Mouse (Mus musculus): ENCODE measurements around the gene Csl.

Csl gene

GRCm38 (mm10) chr10:99759558-99759957 is at the start of gene Csl:
Csl (minus strand) TSS chr10:99759658.
- DNase-seq (ENCODE audit: low spot score) = no peak

DNA sequence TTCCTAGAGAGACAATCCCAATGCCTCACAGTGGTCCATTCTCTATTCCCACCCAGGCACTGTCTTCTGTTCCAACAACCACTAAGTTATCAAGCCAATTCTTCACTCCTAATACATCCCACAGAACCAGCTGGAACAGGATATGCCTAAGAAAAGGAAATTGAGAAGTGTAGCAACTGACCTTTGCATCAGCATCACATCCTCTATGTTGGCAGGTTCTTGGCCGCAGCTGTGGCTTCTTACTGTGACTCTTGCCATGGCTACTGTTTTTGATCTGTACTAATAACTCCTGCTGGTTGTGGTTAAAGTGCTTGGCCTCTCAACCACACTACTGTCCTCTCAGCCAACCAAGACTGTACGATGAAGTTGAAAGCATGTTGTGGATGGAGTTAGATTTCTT is 30.0 kb upstream of the Csl start:
- no peak for DNase-seq (ENCODE audit: low spot score)

DNA sequence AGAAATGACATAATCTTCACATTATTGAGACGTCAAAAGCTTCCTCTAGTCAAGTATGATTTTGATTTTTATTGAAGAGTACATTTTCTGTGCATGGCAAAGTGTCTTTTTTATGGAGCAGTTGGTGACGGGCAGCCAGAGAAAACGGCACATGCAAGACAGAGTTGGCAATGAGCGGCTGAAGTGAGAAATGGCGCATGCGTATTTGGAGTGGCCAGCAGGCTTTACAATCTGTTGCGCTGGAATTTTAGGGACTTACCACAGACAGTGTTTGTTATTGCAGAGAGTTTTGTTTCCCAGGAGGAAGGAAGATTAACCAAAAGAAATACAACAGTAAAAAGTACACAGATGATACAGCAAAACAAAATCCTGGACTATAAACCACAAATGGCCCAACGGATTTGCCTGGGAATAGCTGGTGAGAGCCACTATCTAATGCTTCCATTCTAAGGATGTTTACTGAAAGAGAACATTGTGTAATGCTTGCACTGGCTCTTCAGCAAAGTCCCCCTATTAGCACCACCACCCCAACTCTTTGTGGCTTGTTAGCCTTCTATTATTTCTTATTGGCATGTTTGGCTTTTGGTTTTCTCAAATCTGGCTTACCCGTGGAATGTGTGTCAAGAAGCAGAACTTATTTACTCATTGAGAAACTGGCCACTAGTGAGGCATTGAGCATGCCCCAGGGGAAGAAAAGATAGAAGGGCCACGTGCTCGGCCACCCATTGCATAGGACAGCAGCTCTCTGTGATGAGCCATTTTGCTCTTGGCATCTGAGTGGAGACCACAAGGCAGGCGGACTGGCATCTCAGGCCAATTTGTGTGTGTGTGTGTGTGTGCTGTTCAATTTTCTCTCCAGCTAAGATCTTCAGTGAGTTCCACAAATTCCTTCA is 15.0 kb upstream of the Csl start:
- peak; percentile 7 for DNase-seq (ENCODE audit: low spot score)

DNA sequence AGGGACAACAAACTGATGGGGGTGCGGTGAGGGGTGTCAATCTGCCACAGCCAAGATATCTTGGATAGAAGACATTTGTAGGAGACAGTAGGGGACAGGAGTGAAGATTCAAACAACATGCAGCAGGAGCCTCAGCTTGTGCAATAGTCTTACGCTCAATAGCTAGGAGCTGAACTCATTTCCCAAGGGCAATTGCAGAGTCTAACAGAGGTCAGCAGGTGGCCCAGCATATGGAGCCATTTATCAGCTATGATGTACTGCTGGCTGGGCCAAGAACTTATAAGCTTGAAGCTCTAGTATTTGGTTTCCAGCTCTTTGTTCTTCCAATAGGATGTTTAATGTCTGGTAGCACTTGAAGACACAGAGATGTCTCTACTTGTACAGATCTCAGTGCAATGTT is 9.3 kb downstream of the Csl start:
- DNase-seq (ENCODE audit: low spot score) = no peak

DNA sequence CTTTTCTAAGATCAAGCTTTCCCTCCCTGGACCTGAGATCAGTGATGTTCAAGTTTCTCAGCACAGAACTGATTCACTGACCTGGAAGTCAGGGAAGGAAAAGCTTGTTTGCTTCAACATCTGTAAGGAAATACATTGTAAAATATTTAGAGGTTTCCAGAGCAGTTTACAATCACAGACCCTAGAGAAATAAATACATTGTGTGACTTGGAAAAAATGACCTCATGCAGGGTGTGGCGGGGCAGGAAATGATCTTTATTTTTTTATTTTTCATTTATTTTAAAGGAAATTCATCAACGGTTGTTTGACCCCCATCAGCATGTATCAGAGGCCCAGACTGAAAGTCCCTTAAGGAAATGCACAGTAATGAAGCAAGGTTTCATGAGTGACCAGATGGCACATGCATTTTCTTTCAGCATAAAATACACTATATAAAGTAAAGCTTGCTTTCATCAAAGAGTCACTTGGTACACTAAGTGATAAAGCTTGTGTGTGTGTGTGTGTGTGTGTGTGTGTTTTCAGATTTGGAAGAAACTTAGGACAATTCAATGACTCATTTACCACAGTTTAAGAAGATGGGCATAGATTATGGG is 10.7 kb downstream of the Csl start:
- no peak for DNase-seq (ENCODE audit: low spot score)

DNA sequence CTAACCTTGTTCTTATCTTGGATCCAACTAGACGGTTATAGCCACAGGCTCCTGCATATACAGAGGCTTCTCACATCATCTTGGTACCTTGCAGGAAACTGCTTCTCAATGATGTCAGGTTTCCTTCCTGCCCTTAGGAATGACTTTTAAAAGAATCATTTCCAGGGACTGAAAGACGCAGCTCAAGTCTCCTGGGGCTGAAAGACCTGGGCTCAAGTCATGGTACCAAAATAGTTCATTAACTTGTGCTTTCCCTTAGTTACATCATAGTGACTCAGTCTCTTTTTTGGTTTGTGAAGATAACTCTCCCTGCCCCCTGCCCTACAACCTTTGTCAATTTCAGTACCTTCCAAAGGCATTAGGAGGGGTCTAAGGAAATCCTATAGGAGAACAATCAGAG is 11.4 kb downstream of the Csl start:
- DNase-seq (ENCODE audit: low spot score) = no peak

DNA sequence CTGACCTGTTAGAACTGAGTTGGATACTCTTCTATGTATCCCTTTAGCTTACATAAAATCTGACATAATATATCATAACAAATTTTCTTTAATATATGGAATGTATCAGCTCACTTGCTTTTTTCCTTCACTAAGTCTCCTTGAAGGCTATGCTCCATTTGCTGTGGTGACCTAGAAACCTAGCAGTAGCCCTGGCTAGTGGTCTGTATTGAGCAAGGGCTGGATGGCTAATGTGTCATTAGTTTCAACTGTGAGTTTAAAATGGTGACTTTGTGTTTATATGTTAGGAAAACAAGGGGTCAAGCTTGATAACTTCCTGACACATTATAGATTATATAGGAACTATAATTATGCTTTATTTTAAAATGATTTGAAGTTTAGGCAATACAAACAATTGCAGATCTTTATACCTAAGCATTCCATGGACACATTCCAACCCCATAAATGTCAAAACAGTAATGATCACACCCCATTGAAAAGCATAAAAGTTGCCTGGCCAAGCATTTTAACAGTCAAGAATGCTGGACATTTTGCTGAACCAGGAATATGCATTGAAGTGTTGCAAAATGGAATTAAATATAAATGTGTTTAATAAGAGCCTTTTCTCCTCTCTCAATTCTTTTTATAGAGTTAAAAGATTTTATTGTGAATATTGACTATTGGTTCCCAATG is 17.7 kb downstream of the Csl start:
- DNase-seq (ENCODE audit: low spot score) = no peak

GRCm38 (mm10) chr10:99713129-99713528 is 46.3 kb downstream of the Csl start:
- DNase-seq (ENCODE audit: low spot score) = no peak

DNA sequence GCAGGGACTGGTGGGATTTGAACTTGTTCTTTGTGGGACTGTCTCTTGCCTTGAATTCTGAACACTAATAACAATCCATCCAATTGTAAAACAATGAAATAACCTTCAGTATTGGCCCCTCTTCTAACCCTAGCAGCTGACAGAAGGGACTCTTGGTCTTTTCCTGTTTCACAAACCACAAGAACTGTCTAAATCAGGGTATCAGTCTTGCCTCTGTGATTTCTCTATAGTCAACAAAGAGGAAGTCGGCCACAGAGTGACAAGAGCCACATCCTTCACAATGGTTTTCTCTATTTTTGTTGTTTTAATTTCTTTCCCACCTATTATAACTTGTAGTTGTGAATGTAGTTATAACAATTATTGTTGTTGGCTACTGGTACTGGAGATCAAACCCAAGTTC is 47.9 kb downstream of the Csl start:
- no peak for DNase-seq (ENCODE audit: low spot score)
